Mouse (Mus musculus): ENCODE measurements around the gene Hist2h2ac.

DNA sequence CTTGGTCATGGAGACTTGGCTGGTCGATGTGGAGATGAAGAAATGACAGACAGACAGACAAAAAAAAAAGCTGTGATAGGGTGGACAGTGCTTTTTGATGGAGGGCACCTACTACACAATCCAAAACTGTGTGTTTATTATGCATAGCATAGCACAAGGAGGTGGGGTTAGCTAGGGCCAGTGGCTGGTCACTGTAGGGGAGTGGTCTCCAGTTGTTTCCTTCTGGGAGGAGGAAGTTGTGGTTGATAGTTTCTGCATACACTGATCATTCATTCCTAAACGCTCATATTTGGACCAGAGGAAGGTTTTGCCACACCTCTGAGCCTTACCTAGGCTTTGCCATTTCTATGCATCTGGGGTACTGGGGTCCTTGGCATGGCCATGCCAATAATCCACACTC is 9.7 kb upstream of the Hist2h2ac start:
- TF ChIP-seq CTCF (IDR thresholded peaks at IDR 0.05; ENCODE audit: borderline replicate concordance, control insufficient read depth, extremely low read depth, insufficient read depth, low read length, poor library complexity), result no peak
- TF ChIP-seq POLR2A (IDR thresholded peaks at IDR 0.05; ENCODE audit: control insufficient read depth, extremely low read depth, insufficient read depth, low read length, poor library complexity), result no peak

Data from thymus, adult 2 months (tissue).